Mouse (Mus musculus) brain, embryonic 14.5 days (tissue): Measurements from ENCODE around the gene Gm11985.

Source experiments
- CTCF ChIP-seq: fragments of 200-500 bp; IDR thresholded peaks from 2 replicates; pipeline ENCODE4 v1.5.1; 2012; ENCODE audit warnings: inconsistent platforms, mild to moderate bottlenecking, moderate library complexity, borderline replicate concordance; ENCODE audit not compliant: insufficient read depth, insufficient read length; ENCODE audit errors: extremely low read depth
- POLR2A ChIP-seq: fragments of 200-500 bp; IDR thresholded peaks from 2 replicates; pipeline ENCODE4 v1.6.1; 2012; ENCODE audit warnings: mild to moderate bottlenecking, inconsistent platforms, borderline replicate concordance; ENCODE audit not compliant: poor library complexity, insufficient read depth, insufficient read length, severe bottlenecking; ENCODE audit errors: extremely low read depth

DNA sequence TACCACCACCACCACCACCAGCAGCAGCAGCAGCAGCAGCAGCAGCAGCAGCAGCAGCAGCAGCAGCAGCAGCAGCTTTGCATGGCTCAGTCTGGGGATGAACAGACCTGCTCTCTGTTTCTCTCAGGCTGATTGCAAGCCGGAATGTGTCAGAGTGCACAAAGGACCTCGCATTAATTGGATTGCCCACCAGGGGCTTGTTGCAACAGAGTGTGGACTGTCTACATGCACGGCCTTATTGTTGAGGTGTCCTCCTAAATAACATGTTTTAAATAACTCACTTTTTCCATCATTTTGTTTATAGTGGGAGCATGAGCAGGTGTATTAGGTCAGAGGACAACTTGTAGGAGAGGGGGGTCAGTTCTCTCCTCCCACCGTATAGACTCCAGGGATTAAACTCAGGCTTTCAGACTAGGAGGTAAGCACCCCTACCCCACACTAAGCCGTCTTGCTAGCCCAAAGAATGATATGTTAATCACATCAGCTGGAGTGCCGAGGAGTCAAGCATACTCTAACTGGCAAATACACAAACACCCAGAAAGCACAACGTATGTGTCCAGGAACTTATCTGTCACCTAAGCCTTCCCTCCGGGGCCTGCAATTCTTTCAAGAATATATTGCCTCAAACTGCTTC lies 5.8 kb downstream of the Gm11985 start:
- peak; percentile 43; the same call in 1 of the 2 replicates for TF ChIP-seq CTCF
- no peak for TF ChIP-seq POLR2A
